Mouse (Mus musculus) midbrain, embryonic 14.5 days (tissue): ENCODE measurements at regions not wholly inside any gene's neighbourhood (a gene's known extent, or its start where the extent isn't known, plus 50 kb on each side); places are given as distances from the start of the nearest gene placed in this dataset.

Experiments used
- ATAC-seq: fragments of 200-750 bp; cut with Nextera tagmentation; 2 replicates; pipeline ENCODE4 v1.8.0; 2017; ENCODE audit warnings: moderate number of reproducible peaks, moderate library complexity; ENCODE audit not compliant: low FRiP score, low TSS enrichment
- DNase-seq: peaks from one replicate; pipeline ENCODE4 v3.0.0-alpha.2; 2015
- H3K27ac ChIP-seq: fragments of 300-500 bp; sonication (generic); replicated peaks from 2 replicates; pipeline ENCODE4 v1.5.1; 2014; ENCODE audit warnings: mild to moderate bottlenecking, low read depth, low read length, moderate library complexity
- H3K27me3 ChIP-seq: fragments of 300-500 bp; sonication (generic); 2 replicates; pipeline ENCODE4 v1.6.1; 2014; ENCODE audit warnings: low read length, control low read depth, mixed read lengths; ENCODE audit not compliant: control insufficient read depth, insufficient read depth
- H3K36me3 ChIP-seq: fragments of 300-500 bp; sonication (generic); 2 replicates; pipeline ENCODE4 v1.6.1; 2014; ENCODE audit warnings: low read length, control low read depth; ENCODE audit not compliant: control insufficient read depth, insufficient read depth
- H3K4me1 ChIP-seq: fragments of 300-500 bp; sonication (generic); 2 replicates; pipeline ENCODE4 v1.6.1; 2014; ENCODE audit warnings: mild to moderate bottlenecking, antibody characterized with exemption, low read length, control low read depth; ENCODE audit not compliant: control insufficient read depth, insufficient read depth
- H3K4me2 ChIP-seq: fragments of 300-500 bp; sonication (generic); 2 replicates; pipeline ENCODE4 v1.6.1; 2014; ENCODE audit warnings: mild to moderate bottlenecking, low read length, moderate library complexity
- H3K4me3 ChIP-seq: fragments of 300-500 bp; sonication (generic); replicated peaks from 2 replicates; pipeline ENCODE4 v1.5.1; 2014; ENCODE audit warnings: low read depth, low read length
- H3K9ac ChIP-seq: fragments of 300-500 bp; sonication (generic); replicated peaks from 2 replicates; pipeline ENCODE4 v1.6.1; 2014; ENCODE audit warnings: mild to moderate bottlenecking, low read length, moderate library complexity
- H3K9me3 ChIP-seq: fragments of 300-500 bp; sonication (generic); 2 replicates; pipeline ENCODE4 v1.6.1; 2016; ENCODE audit warnings: low read length, control low read depth, mixed read lengths; ENCODE audit not compliant: control insufficient read depth
- WGBS: fragments of 180-500 bp; shearing (Covaris S2); extraction: QIAGEN DNeasy Blood & Tissue Kit; methylation state at CpG from one replicate; pipeline ENCODE4 v1.1.7; 2014; 5-methylcytosine and 5-hydroxymethylcytosine counted together

- H3K9ac ChIP-seq = no peak overlapping the region
- H3K36me3 ChIP-seq = no peaks in the 10 kb centered on the region
- H3K27ac ChIP-seq = no peak overlapping the region
- 91% methylated on average over 3 of the region's 3 CpGs for WGBS
- DNase-seq (no peak), ATAC-seq (no peak)
- no peak overlapping the region for H3K4me2 ChIP-seq
- H3K4me1 ChIP-seq = peaks cover 9% of the 10 kb centered on the region; the same call in 1 of the 2 replicates
- H3K27me3 ChIP-seq = no peaks in the 10 kb centered on the region
- H3K9me3 ChIP-seq = no peaks in the 10 kb centered on the region
- no peak overlapping the region for H3K4me3 ChIP-seq
Observed at GRCm38 (mm10) chr2:50964062-50964461, 184.8 kb downstream of the Rnd3 start.

GRCm38 (mm10) chr2:50961049-50961448 is 187.9 kb downstream of the Rnd3 start:
- Histone ChIP-seq H3K4me3 (no peak overlapping the region), H3K27ac (no peak overlapping the region), H3K9me3 (no peaks in the 10 kb centered on the region), H3K4me1 (no peaks in the 10 kb centered on the region), H3K27me3 (no peaks in the 10 kb centered on the region), H3K4me2 (no peak overlapping the region), H3K9ac (no peak overlapping the region), H3K36me3 (no peaks in the 10 kb centered on the region)
- 85% methylated on average over 4 of the region's 4 CpGs for WGBS
- no peak for ATAC-seq
- DNase-seq = no peak

GRCm38 (mm10) chr2:50959323-50959722 is 189.6 kb downstream of the Rnd3 start:
- no peak overlapping the region for H3K27ac ChIP-seq
- 95% methylated on average over 9 of the region's 9 CpGs for WGBS
- DNase-seq (no peak), ATAC-seq (no peak)
- no peak overlapping the region for H3K4me3 ChIP-seq
- no peaks in the 10 kb centered on the region for H3K9me3 ChIP-seq
- H3K9ac ChIP-seq = no peak overlapping the region
- no peaks in the 10 kb centered on the region for H3K36me3 ChIP-seq
- H3K4me1 ChIP-seq = no peaks in the 10 kb centered on the region
- H3K4me2 ChIP-seq = no peak overlapping the region
- H3K27me3 ChIP-seq = no peaks in the 10 kb centered on the region

GRCm38 (mm10) chr2:50954361-50955066 is 194.4 kb downstream of the Rnd3 start:
- Histone ChIP-seq H3K4me3 (no peak overlapping the region), H3K4me2 (no peak overlapping the region), H3K4me1 (no peaks in the 10 kb centered on the region), H3K36me3 (no peaks in the 10 kb centered on the region), H3K27me3 (no peaks in the 10 kb centered on the region), H3K27ac (no peak overlapping the region), H3K9ac (no peak overlapping the region), H3K9me3 (no peaks in the 10 kb centered on the region)
- WGBS = 47% methylated on average over 6 of the region's 6 CpGs
- DNase-seq (peak; percentile 25), ATAC-seq (no peak)

- no peak overlapping the region for H3K9ac ChIP-seq
- no peaks in the 10 kb centered on the region for H3K27me3 ChIP-seq
- H3K4me2 ChIP-seq = no peak overlapping the region
- H3K36me3 ChIP-seq = no peaks in the 10 kb centered on the region
- no peaks in the 10 kb centered on the region for H3K4me1 ChIP-seq
- DNase-seq = no peak
- WGBS = 98% methylated on average over 3 of the region's 3 CpGs
- H3K27ac ChIP-seq = no peak overlapping the region
- ATAC-seq = no peak
- H3K9me3 ChIP-seq = no peaks in the 10 kb centered on the region
- no peak overlapping the region for H3K4me3 ChIP-seq
Observed at GRCm38 (mm10) chr2:50951027-50951426, 197.9 kb downstream of the Rnd3 start.

GRCm38 (mm10) chr2:50949717-50950116 is 199.2 kb downstream of the Rnd3 start:
- Histone ChIP-seq H3K4me1 (peaks cover 3% of the 10 kb centered on the region; the same call in 1 of the 2 replicates), H3K27ac (no peak overlapping the region), H3K36me3 (no peaks in the 10 kb centered on the region), H3K9ac (no peak overlapping the region), H3K27me3 (no peaks in the 10 kb centered on the region), H3K4me2 (no peak overlapping the region), H3K9me3 (no peaks in the 10 kb centered on the region), H3K4me3 (no peak overlapping the region)
- ATAC-seq (no peak), DNase-seq (no peak)
- WGBS = 79% methylated on average over 4 of the region's 4 CpGs

GRCm38 (mm10) chr2:50945526-50945925 is 203.4 kb downstream of the Rnd3 start:
- Histone ChIP-seq H3K36me3 (no peaks in the 10 kb centered on the region), H3K27me3 (no peaks in the 10 kb centered on the region), H3K4me2 (no peak overlapping the region), H3K4me3 (no peak overlapping the region), H3K27ac (no peak overlapping the region), H3K4me1 (peaks cover 4% of the 10 kb centered on the region; the same call in 1 of the 2 replicates), H3K9me3 (no peaks in the 10 kb centered on the region), H3K9ac (no peak overlapping the region)
- ATAC-seq = no peak
- 87% methylated on average over 4 of the region's 4 CpGs for WGBS
- no peak for DNase-seq

- Histone ChIP-seq H3K4me3 (no peak overlapping the region), H3K27ac (no peak overlapping the region), H3K27me3 (no peaks in the 10 kb centered on the region), H3K9me3 (no peaks in the 10 kb centered on the region), H3K36me3 (no peaks in the 10 kb centered on the region), H3K4me1 (peaks cover 4% of the 10 kb centered on the region; the same call in 1 of the 2 replicates), H3K9ac (no peak overlapping the region), H3K4me2 (no peak overlapping the region)
- WGBS = 87% methylated on average over 15 of the region's 15 CpGs
- DNase-seq = no peak
- ATAC-seq = no peak
Observed at GRCm38 (mm10) chr2:50943180-50943579, 205.7 kb downstream of the Rnd3 start.

GRCm38 (mm10) chr2:50942741-50943140 is 206.2 kb downstream of the Rnd3 start:
- Histone ChIP-seq H3K9ac (no peak overlapping the region), H3K27ac (no peak overlapping the region), H3K36me3 (no peaks in the 10 kb centered on the region), H3K27me3 (no peaks in the 10 kb centered on the region), H3K9me3 (no peaks in the 10 kb centered on the region), H3K4me1 (peaks cover 4% of the 10 kb centered on the region; the same call in 1 of the 2 replicates), H3K4me3 (no peak overlapping the region), H3K4me2 (no peak overlapping the region)
- 80% methylated on average over 11 of the region's 11 CpGs for WGBS
- ATAC-seq = no peak
- no peak for DNase-seq
